Mouse (Mus musculus) embryo, embryonic 10 days (tissue): Measurements from ENCODE around the gene Pde6g.

Source experiments
- DNase-seq: peaks from one replicate; pipeline ENCODE4 v3.0.0-alpha.2; 2015; ENCODE audit warnings: low spot score

Pde6g gene

DNA sequence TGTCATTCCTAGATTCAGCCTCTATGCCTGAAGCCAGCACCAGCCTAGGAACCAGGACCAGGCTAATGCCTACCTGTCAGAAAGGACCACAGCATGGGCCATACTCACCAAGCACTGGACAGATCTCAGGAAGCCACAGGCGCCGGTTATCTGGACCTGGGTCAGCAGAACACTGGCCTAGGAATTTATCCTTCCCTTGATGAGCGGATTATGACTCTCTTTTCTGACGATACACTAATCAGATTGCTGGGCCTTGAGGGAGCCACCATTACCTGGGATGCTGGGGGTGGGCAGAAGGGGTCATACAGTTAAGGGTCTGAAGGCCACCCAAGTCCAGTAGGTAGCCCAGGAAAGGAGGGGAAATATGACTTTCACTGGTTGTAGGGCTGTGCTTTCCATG is at the start of gene Pde6g:
TSS of gene Pde6g (minus strand) at position 195 of the 400 bp plus-strand sequence.
- no peak for DNase-seq

DNA sequence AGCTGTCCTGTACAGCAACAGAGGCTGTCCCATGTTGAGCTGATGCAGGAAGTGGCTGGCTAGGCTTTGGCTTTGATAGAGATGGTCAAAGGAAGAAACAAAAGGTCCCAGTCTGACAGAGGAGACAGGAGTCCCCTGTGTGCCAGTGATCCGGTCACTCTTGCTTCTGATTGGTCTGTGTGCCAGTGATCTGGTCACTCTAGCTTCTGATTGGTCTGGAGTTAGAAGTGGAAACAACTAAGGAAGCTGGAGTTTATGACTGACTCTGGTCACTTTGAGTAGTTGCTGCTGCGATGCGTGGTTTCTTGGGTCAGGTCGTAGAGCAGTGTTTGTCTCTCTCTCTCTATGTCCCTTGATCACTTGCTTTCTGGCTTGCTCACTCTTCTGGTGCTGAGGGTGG is 48.4 kb upstream of the Pde6g start:
- DNase-seq: no peak

DNA sequence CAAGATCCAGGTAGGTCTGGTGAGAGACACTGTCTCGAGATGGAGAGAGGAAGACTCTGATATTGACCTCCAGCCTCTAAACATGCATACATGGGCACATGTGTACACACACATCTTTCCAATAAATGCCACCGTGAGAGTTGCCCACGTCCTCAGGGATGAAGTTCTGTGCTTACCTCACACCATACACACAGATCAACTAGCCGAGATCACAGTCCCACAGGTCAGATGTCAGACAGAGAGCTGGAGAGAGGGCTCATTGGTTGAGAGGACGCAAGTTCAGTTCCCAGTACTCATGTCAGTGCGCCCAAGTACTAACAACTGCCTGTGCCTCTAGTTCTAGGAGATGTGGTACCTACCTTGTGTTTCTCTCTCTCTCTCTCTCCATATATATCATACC is 47.7 kb upstream of the Pde6g start:
- no peak for DNase-seq

DNA sequence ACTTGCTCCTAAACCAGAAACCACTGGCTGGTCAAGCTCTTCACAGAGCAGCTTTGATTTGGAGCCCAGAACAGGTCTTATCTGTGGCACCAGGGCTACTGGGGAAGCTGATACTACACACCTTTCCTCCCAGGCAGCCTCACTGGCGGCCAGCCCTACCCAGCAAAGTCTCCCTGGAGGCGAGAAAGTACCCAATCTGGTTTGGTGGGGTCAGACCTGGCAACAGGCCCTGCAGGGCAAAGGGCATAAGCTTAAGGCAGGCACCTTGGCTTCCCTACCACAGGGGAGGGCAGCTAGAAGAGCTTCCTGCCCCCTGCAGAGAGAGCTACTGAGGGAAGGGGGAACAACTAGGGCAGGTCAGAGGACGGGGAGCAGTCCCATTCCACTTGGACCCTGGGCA is 47.1 kb upstream of the Pde6g start:
- no peak for DNase-seq

DNA sequence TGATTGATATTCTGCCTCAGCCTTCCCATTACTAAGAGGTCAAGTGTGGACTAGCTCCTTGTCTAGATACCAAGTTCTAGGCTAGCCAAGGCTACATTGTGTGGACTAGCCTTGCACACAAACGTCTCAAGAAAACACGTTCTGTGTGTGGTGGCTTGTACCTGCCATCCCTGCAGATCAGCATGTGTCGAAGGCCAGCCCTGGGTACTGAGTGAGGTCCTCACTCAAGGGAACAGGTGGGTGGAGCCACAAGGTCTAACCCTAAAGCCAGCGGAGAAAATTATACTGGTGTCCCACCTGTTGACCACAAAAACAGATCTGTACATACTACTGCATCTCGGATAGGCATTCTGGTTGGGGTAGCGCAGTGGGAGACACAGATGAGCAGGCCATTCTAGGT is 46.6 kb upstream of the Pde6g start:
- DNase-seq: no peak

DNA sequence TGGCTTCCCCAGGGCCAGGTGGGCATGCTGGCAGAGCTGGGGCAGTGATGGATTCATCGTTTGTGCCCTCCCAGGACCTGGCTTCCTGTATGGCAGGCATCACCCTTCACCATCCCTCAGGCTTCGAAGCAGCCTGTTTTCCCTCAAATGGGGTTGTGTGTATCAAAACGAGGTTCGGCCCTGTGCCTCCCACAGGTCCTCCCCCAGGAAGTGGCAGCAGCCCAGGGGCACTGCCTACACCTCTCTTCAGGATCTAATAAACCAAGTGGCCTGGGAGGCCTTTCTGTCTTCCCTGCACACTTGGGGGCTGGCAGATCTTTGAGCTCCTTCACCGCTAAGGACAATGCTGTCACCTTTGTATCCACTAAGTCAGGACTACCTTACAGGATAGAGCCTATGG is 45.6 kb upstream of the Pde6g start:
- no peak for DNase-seq

DNA sequence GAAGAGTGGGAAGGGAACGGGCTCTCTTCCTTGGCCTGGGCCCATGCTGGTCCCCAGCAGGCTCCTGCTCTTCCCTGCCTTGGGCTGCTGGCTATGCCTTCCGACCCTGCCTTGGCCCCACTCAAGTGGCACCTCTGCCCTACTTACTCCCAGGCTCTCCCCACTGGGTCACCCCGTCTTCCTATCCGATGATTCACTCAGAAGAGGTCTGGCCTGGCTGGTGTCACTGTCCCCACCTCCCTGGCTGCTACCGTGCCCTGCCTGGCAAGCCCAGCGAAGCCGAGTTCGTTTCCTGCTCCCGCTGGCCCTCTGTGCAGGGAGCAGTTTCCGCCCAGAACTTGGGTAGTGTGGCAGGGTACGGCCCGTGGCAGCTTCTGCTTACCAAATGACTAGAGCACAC is 44.9 kb upstream of the Pde6g start:
- no peak for DNase-seq

DNA sequence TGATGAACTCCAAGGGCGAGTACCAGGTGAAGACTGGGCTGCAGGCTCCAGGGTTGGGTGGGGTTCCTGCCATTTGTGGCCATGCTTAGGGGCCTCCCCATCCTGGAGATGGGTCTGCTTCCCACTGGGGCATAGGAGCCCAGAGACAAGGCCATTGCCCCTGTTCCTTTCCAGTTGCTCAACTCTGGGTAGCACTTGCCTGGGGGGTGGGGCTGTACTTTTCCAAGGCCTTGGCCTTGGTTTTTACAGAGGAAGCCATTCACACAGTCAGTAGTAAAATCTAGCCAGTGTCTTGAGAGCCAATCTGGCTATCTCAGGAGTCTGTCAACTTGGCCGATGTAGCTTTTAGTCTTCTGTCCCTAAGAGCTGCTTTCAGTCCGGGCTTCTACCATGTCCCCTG is 44.1 kb upstream of the Pde6g start:
- no peak for DNase-seq

DNA sequence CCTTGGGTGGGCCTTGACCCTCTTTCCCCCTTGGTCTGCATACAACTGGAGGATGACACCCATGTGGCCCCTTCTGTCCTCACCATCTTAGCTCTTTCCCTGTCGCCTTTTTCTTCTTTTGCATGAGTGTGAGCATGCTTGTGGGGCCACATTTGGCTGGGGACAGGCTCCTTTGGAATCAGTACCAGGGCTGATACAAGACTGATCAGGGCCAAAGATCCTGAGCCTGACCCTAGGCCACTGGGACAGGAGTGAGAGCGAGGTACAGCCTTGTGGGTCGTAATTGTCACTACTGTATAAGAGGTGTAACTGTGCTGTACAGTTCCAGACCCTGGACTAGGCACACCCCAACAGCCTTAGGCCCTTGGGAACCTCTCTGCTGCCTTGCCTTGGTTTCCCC is 40.6 kb upstream of the Pde6g start:
- DNase-seq: no peak

DNA sequence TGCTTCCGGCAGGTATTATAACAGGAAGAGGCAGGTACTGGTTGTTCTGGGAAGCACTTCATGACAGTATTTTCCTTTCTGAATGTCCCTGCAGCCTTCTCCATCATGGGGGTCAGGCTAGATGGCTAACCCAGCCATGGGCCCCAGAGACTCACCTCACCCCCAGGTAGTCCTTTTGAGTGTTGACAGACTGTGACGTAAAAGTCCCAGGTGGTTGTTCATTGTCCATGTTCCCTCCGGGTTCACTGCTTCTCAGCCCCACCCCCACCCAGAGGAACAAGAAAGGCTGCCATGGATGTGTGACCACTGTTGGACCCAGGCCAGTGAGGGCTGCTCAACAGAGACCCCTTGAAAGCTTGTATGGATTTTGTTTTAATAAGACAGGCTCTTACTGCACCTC is 40.1 kb upstream of the Pde6g start:
- no peak for DNase-seq

DNA sequence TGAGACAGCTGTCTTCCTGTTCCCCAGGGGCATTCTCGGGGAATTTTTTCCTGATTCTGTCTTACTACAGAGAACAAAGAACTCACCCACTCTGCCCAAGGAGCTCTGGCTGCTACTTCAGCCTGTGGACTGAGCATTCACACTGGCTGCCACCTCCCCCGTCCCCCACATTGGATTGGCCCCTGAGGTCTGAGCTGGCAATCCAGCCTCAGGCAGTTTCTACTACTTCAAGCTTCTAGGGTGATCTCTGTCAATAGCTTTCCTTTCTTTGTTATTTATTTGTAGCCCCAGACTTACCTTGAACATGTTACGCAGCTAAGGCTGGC is 39.5 kb upstream of the Pde6g start:
- DNase-seq: no peak

DNA sequence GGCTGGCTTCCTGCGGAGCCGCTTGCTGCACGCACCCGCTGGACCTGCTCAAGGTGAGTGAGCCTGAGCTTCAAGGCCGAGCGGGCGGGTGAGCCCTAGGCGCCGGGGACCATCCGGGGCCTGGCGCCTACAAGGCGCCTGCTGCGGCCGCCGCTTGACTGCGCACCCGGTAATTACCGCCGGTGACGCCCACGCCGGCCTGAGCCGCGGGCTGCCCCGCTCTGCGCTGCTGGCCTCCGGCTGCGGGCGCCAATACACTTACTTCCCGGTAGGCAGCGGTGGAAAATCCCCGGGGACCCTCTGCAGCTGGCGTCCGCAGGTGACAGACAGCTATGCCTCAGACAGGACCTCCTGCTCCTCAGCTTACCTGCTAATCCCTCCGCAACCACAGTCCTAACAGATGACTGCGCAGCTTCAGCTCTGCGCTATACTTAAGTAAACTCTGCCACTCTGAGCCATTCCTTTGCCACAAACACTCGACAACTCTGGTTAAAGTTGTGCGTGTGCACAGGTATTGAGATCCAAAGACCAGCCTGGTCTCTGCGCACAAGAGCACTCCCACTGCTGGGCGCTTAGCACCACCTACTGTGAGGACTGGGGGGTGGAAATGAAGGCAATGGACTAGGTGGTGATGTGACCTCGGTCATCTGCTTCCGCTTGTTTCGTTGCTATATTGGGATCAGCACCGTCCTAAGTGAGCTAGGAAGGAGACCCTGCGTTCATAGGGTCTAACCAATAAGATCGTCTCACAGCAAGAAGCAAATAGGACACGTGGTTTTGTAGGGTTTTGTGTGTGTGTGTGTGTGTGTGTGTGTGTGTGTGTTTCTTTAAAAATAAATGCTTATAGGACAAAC is 39.0 kb upstream of the Pde6g start:
- DNase-seq: peak; percentile 76

DNA sequence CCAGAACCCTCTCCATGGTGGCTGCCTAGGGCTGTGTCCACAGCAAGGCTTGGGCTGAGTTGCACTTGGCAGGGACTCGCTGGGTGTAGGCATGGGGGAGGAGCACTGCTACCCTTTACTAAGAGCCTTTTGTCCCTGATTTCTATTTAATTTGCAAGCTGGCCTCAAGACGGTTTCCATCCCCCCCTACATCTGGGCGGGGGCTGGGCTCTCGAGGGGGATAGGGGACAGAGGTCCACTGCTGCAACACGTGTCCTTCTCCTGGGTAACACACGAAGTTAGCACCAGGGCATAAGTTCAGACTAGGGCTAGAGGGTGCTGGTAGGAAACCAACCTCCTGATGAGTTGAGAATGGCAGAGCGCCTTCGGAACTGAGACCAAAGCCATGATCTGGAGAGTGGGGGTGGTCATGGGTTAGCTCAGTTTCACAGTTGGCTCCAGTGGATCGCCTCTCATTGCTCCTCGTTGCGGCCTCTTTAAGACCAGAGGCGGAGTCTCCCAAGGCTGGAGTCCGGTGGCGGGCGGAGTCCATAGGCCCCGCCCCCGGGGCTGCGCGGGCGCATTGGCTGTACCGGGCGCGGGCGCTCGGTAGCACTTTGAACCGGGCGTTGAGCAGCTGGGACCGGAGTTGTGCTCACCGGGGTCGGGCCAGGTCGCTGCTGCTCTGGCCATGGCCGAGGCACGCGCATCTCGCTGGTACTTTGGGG is 38.2 kb upstream of the Pde6g start, which contains the start of gene Slc25a10:
TSS of gene Slc25a10 (plus strand) at position 524 of the 707 bp plus-strand sequence.
- peak; percentile 92 for DNase-seq

DNA sequence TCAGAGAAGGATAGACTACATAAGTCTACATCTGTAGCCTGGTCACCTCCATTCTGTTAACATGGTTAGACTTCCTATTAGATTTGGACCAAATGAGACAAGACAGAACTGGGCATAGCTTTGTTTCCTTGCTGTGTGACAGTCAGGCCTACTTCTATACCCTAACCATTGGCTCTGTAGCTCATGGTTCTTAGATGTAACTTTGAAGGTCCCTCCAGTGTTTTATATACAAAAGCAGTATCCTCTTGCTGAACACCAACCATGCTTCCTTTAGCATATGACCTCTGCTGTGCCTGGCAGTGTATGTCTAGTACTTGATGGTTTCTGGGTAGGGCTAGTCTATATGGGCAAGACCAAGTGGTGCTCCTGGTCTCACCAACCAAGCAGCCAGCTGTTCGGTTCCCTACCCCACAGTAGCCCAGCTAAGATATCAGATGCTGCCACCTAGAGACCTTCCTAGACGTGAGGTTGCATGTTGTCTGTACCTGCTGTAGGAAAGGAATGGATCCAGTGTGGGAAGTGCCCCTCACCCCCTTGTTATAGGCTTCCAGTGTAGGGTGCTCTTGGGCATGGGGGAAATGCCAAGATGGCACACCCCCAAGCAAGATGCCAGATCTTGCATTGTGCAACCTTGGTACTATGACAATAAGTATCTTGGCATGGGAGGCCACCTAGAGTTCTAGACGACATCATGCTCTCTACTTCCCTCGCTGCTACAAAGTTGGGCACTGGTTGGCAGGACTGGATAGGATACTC is 37.2 kb upstream of the Pde6g start:
- no peak for DNase-seq

DNA sequence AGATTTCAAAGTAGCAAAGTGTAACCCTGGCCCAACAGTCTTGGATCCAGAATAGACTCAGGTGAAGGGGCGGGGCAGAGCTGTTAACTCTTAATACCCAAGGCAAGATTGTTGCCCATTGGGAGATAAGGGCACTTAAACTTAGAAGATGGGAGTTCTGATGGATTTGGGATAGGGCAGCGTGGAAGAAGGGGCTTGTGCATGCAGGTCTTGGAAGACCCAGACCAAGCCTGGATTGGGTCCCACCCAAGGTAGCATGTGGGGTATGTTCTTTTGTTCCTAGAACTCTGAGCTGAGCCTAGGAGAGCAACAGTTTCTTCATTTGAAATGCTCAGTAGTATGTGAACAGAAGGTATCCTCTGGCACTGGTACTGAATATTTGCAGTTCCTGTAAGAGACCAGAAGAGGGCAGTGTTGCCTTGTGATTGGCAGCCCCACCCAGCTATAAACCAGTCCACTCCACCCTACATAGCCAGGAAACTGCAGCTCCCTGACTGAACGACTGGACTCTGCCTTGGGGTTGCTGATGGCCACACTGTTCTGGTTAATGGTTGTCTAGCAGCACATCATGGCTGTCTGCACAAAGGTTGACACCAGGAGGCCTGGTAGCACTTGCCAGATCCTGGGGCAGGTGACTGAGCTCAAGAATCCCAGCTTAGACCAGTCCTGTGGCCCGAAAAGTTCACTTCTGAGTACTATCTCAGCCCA is 35.9 kb upstream of the Pde6g start:
- peak; percentile 93 for DNase-seq

DNA sequence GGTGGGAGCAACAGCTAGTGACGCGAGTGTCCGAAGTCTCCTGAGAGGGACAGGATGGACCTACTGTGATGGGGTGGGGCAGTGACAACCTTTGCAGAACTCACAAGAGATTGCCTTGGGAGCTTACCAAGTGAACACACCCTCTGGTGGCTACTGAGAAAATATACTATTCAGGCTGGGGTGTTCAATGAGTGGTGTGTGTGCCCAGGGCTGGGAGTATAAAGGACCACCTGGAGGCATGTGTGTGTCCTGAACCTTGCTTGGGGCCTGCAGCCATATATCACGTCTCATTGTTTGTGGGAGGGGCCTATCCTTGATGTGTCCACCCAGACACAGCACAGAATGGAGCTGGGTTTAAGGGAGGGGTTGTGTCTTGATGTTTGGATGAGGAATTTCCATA is 35.2 kb upstream of the Pde6g start:
- DNase-seq: no peak

DNA sequence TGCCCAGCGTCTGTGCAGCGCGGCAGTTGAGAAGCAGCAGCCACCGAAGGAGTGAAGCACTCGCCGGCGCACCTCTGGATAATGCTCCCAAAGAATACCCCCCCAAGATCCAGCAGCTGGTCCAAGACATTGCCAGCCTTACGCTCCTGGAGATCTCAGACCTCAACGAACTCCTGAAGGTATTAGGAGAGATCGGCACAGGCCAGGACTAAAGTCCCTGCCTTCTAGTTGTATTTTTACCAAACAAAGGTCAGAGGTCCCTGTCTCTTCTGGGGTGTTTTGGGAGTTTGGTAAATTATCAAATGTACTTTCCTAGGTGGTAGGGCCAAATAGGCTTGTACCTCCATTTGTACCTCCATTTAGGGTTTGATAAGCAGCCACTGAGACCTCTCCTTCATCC is 32.0 kb upstream of the Pde6g start:
- no peak for DNase-seq

DNA sequence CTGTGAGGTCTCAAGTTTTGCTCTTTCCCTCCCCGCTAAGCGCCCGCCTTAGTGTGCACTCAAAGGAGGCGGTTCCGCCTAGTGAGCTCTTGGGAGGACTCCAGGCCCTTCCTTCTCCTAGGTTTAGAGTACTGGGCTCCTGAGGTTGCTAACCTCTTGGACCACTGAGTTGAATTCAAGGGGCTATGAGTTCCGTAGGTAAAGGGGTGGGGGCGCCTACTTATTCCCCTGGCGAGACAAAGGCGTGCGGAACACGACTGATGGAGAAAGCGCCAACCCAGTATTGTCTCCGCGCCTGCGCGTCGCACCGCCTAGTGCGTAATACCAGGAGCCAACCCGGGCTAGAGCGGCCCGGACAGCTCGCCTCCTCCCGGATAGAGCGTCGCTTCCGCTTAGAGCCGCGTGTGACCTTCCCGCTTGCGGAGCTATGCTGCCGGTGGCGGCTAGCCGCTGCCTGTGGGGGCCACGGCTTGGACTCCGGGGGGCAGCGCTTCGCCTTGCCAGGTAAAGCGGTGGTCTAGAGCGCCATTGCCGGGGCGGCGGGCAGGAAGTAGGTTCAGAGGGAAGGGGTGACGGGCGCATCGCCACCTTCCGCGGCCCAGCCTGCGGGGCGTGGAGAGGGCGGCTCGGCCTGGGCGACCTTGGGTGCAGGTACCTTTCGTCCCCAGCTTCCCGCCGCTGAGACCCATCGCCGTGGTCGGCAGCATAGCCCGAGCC is 31.1 kb upstream of the Pde6g start, which contains the start of gene Mrpl12:
TSS of gene Mrpl12 (plus strand) at position 349 of the 717 bp plus-strand sequence.
- DNase-seq: peak; percentile 99

DNA sequence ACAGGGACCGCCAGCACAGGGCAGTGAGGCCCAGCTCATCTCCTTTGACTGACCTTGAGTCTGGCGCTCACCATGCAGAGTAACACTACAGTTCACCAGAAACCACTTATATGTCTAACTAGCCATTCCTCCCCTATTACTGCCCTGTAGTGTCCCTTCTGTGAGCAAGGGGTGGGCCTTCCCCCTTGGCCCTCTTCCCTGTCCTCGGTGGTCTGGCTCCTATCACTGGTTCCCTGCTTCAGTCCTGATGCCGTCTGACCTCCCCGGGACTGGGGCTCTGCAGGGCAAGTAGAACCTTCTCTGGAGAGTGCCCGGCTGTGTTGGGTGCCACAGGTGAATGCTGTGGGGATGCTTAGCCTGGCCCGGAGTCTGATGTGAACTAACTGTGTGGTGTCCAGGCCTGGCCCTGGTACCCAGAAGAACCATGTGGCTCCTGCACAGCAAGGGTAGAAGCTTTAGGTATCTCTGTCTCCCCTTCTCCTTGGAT is 30.2 kb upstream of the Pde6g start:
- no peak for DNase-seq

DNA sequence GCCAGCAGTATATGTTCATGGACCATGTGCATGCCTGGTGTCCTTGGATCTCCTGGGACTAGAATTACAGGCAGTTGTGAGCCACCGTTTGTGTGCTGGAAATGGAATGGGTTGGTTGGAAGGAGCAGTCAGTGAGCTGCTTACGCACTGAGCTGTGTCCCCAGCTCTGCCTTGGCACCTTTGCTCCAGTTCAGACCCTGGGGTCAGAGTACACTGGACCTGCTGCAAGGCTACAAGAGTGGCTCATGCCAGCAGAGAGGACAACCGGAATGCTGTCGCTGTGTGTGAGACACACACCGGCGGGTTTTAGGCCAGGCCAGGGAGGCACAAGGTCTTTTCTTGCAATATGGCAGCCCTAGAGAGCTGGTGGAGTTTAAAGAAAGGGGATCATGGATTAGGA is 18.8 kb upstream of the Pde6g start:
- no peak for DNase-seq

DNA sequence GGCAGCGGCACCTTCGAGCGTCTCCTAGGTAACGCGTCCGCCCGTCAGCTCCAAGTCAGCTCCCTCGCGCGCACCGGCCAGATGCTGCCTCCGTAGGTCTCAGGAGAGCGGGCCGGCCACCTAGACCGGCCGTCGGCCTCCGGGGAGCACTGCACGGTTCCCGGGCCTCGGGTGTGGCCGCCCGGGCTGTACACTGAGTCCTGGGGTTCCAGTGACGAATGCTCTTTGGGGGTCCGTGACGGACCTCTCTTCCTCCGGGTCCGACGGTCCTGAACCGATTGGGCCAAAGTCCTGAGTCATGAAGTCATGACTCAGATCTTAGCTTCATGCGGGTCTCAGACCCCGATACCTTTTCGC is 14.4 kb upstream of the Pde6g start:
- no peak for DNase-seq
